Mouse (Mus musculus): ENCODE results near the gene Tacc2.

DNA sequence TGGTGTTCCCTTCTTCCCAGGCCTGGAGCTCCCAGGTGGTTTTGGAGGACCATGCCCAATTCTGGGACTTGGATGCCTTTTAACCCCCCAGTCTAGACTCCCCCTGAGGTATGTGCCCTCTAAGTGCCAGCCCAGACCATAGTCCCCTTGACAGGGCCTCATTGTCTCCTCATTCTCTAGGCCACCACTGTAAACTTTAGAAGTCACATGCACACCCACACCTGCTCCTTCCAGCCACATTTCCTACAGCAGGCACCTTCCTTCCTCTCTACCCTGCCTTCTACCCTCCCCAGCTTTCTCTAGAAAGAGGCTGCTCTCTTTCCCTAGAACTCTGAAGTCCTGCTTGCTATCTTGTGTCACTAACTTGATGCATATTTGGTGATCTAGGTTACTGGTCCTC, 121.2 kb downstream of the Tacc2 start:
- TF ChIP-seq GATA1 (IDR thresholded peaks at IDR 0.05; ENCODE audit: low read length): no peak
- no peak for TF ChIP-seq TAL1 (IDR thresholded peaks at IDR 0.05; ENCODE audit: low read length)
